Mouse (Mus musculus) spleen, embryonic (tissue): ENCODE data around the gene Gm47791.

Experiments used
- CTCF ChIA-PET: fragments of 350-600 bp; sonication (Branson Sonifier 250); formaldehyde crosslinking; loops from one replicate; lab custom pipeline; 2022; lab: Charles Lee

Gm47791 gene

DNA sequence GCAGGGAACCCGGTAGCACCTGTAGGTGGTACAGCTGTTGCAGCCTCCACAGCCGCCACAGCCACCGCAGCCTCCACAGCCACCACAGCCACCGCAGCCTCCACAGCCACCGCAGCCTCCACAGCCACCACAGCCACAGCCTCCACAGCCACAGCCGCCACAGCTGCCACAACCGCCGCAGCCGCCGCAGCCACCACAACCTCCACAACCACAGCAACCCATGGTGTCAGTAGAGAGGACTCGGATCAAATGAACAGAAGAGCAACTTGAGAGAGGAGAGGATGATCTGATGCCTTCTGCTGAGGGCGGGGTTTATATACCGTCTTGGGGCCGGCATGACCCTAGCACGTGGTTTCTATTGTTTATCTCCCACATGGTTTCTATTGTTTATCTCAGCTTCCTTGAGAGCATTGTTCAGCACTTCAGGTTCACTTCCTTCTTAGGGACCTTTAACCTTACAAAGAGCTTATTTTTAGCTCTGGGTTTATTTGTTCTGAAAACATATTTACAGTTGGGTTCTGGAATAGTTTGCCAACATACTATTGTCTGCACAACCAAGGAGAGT is at the start of gene Gm47791:
Gene Gm47791 (minus strand): TSS at position 222 of the 565 bp plus-strand sequence.
- CTCF ChIA-PET, result interaction anchor here (0.6 kb wide), 1 partner anchor 13 kb away, joined by 11 read pairs; no protein-coding TSS in a partner anchor

- CTCF ChIA-PET, result no interaction called here
Measured at GRCm38 (mm10) chr1:82820626-82821186, 49.7 kb upstream of the Gm47791 start.

DNA sequence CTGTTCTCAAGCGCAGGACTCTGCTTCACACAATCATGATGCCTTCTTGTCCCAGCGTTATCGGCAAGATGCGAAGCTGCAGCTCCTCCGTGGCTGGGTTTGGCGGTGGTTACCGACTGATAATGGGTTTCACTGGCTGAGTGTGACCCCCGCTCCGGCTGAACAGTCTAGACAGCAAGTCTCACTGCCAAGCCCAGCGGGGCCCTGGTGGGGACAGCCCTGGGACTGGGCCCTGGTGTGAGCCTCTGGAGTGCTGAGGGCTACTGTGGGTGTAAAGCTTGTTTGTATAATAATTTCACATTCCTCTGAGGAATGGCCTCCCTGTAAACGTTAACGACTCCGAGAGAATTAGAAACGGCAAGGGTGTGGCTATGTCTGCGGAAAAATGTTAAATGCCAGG is 49.1 kb upstream of the Gm47791 start:
- CTCF ChIA-PET, result no interaction called here

- CTCF ChIA-PET, result no interaction called here
Measured at GRCm38 (mm10) chr1:82819366-82819765, 48.3 kb upstream of the Gm47791 start.

GRCm38 (mm10) chr1:82815941-82816716 is 45.1 kb upstream of the Gm47791 start:
- CTCF ChIA-PET, result interaction anchor here (1.0 kb wide), 1 partner anchor 28 kb away, joined by 3 read pairs; no protein-coding TSS in a partner anchor

- CTCF ChIA-PET, result no interaction called here
Measured at GRCm38 (mm10) chr1:82811766-82812165, 40.7 kb upstream of the Gm47791 start.

- CTCF ChIA-PET, result interaction anchor here (0.6 kb wide), 1 partner anchor 39 kb away, joined by 3 read pairs; no protein-coding TSS in a partner anchor
Measured at GRCm38 (mm10) chr1:82808564-82808963, 37.5 kb upstream of the Gm47791 start.

DNA sequence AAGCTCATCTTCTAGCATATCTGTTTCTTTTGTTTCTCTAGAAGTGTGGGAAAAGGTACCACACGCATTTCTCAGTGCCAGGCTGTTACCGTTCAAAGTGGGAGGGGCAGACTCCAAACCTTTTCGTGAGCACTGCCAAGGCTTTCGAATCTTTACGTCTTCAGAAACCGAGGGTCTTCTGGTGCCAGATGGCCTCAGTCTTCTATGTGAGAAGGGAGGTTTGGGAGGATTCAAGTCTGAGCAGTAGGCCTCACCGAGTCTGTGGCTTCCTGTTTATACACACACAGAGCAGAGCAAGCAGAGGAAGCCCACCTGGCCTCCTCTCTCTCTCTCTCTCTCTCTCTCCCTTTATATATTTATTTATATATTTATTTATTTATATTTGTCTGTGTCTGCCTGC is 36.2 kb upstream of the Gm47791 start:
- CTCF ChIA-PET, result no interaction called here

- CTCF ChIA-PET, result interaction anchor here (0.6 kb wide), 1 partner anchor 25 kb away, joined by 4 read pairs; no protein-coding TSS in a partner anchor
Measured at GRCm38 (mm10) chr1:82806391-82806790, 35.3 kb upstream of the Gm47791 start.

GRCm38 (mm10) chr1:82804059-82804458 is 33.0 kb upstream of the Gm47791 start:
- CTCF ChIA-PET, result no interaction called here

DNA sequence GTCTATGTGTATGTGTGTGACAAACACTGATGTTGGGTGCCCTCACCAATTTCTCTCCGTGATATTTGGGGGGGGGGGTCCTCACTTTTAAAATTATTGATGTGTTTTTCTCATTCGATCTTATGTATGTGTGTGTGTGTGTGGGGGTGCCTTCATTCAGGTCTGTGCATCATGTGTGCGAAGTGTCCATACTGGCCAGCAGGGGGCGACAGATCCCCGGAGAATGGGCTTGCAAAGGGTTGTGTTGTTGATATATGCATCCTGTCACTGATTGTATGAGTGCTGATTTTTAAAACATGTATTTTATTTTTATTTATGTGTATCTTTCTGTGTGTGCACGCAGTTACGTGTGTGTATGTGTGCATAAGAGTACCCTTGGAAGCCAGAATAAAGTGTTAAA is 32.6 kb upstream of the Gm47791 start:
- CTCF ChIA-PET, result no interaction called here

- CTCF ChIA-PET, result no interaction called here
Measured at GRCm38 (mm10) chr1:82801105-82801783, 30.2 kb upstream of the Gm47791 start.

DNA sequence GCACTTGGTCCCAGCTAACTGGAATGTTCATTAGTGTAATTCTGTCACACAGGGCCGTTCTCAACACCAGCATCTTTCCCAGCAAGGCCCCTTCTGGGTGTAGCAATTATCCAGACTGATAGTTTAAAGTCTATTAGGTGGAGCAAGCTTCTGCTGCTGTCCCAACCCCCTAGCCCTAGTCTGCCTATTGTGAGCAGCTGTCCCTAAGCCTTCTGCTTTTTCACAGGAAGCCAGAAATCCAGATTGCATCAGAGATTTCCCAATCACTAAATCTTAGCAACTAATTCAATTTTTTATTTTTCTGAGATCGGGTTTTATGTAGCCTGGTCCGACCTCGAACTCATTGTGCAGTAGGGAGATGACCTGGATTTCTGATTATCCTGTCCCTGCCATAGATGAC is 27.9 kb upstream of the Gm47791 start:
- CTCF ChIA-PET, result no interaction called here

DNA sequence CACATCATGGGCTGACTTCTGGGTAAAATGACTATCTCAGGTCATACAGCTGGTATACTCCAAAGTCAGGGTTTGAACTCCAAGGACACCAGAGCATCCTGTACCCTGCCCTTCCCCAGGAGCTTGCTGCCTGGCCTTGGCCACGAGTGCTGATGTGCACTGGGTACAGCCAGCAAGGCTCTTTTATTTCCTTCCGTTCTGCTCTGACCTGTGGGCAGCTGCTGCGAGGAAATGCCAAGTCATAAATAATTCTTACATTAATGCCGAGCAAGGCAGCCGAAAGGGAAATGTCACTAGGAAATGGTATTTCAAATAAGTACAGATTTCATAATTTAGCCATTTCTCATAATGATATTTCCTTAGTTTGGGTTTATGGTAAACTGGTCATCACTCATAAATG is 27.3 kb upstream of the Gm47791 start:
- CTCF ChIA-PET, result no interaction called here

DNA sequence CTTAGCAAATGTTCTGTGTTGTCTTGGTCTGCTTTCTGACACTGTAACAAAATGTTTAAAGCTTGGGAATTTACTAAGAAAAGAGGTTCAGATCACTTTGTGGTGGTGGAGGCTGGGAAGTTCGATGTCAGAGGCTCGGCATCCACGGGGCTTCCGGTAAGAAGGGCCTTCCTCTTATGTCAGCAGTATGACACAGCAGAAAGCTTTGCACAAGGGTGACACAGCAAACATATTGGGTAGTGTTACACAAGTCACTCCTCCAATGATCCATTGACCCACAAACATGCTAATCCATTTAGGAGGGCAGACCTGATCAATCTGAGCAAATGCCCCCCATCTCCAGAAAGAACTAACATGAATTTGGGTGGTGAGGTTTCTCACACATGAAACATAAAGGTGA is 26.0 kb upstream of the Gm47791 start:
- CTCF ChIA-PET, result no interaction called here

GRCm38 (mm10) chr1:82795702-82796443 is 24.8 kb upstream of the Gm47791 start:
- CTCF ChIA-PET, result no interaction called here

- CTCF ChIA-PET, result no interaction called here
Measured at GRCm38 (mm10) chr1:82795211-82795610, 24.2 kb upstream of the Gm47791 start.

- CTCF ChIA-PET, result no interaction called here
Measured at GRCm38 (mm10) chr1:82793986-82794385, 22.9 kb upstream of the Gm47791 start.

DNA sequence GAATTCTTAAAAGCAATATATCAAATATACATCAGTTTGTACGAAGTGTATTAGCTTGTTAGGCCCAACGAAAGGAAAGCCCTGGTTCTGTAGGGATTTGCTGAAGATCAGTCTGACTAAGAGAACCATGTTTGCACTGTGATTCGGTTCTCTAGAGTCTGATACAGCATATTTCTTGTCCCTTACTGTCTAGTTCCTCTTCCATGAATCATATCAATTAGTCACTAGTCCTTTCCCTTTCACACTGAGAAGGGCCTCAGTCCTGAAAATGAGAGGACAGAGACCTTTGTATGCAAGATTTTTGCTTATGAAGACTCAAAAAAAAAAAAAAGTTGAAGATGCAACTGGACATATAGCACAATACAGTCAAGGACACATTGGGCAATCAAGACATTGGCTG is 22.1 kb upstream of the Gm47791 start:
- CTCF ChIA-PET, result no interaction called here

GRCm38 (mm10) chr1:82792238-82792637 is 21.2 kb upstream of the Gm47791 start:
- CTCF ChIA-PET, result no interaction called here

GRCm38 (mm10) chr1:82791105-82791504 is 20.1 kb upstream of the Gm47791 start:
- CTCF ChIA-PET, result no interaction called here
